Mouse (Mus musculus): ENCODE results near the gene Kat5. TPM values are rescaled to one million over a fixed set of nuclear protein-coding genes. Genes with fewer than 3 reads are reported as not detected.

Gene Kat5
- polyA plus RNA-seq, 1 experiment from 2014 or later: 37.4 TPM

DNA sequence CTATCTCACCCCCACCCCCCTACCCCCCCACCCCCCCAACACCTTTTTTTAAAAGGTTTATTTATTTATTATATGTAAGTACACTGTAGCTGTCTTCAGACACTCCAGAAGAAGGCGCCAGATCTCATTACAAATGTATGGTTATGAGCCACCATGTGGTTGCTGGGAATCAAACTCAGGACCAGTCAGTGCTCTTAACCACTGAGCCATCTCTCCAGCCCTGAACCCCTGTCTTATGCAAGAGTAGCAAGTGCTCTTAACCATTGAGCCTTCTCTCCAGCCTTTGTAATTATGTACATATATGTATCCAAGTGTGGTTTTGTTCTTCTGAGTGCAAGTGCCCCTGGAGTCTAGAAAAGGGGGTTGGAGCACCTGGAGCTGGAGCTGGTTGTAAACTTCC lies 1.9 kb upstream of the Kat5 start:
- Histone ChIP-seq H3K4me3 (ENCODE audit: low read depth, low read length) (no peak overlapping the region), H3K4me1 (replicated peaks; ENCODE audit: control insufficient read depth, insufficient read depth, low read length) (no peaks in the 10 kb centered on the region; the same call in 1 of the 2 replicates)
- no peak for ATAC-seq

DNA sequence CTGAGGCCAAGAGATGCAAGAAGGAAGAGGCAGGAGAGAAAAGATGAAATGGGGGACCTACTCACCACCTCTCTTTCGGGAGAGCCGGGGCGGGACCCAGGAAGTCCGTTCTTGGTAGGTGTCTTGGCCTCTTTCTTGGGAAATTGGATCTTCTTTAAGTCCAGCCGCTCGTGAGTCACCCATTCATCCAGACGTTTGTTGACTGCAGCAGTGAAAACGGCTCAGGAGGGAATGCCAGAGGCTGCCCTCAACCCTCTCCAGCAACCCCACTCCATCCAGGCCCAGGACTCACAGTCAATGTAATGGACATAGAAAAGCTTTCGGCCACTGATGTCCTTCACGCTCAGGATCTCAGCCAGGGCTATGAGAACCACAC lies 878 bp downstream of the Kat5 start:
- no peaks in the 10 kb centered on the region for H3K9me3 ChIP-seq (ENCODE audit: control insufficient read depth)
- no peak overlapping the region for H3K27ac ChIP-seq (ENCODE audit: low read depth, low read length)
- H3K4me1 ChIP-seq (replicated peaks; ENCODE audit: control insufficient read depth, insufficient read depth, low read length): no peaks in the 10 kb centered on the region; the same call in 1 of the 2 replicates
- peak overlapping the region; percentile 66 for H3K4me3 ChIP-seq (ENCODE audit: low read depth, low read length)
- H3K27me3 ChIP-seq (replicated peaks; ENCODE audit: control insufficient read depth, insufficient read depth, low read length): no peaks in the 10 kb centered on the region
- H3K9ac ChIP-seq (ENCODE audit: low read depth, low read length): peak overlapping the region; percentile 72
- ATAC-seq: no peak
- no peak for TF ChIP-seq CTCF (IDR thresholded peaks at IDR 0.05; ENCODE audit: low read depth)
- H3K4me2 ChIP-seq (replicated peaks; ENCODE audit: low read depth): peak overlapping the region; percentile 64
- peaks cover 48% of the 10 kb centered on the region for H3K36me3 ChIP-seq (ENCODE audit: control insufficient read depth, insufficient read depth)
- 49% methylated on average over 10 of the region's 10 CpGs for WGBS

More for the DNA sequence above, 1.9 kb upstream of the Kat5 start:
- H3K9me3 ChIP-seq (ENCODE audit: control insufficient read depth): no peaks in the 10 kb centered on the region
- peaks cover 20% of the 10 kb centered on the region for H3K36me3 ChIP-seq (ENCODE audit: control insufficient read depth, insufficient read depth)
- H3K4me2 ChIP-seq (replicated peaks; ENCODE audit: low read depth): no peak overlapping the region
- no peak for TF ChIP-seq CTCF (IDR thresholded peaks at IDR 0.05; ENCODE audit: low read depth)
- WGBS: 90% methylated on average over 1 of the region's 1 CpGs
- H3K27ac ChIP-seq (ENCODE audit: low read depth, low read length): no peak overlapping the region
- H3K27me3 ChIP-seq (replicated peaks; ENCODE audit: control insufficient read depth, insufficient read depth, low read length): no peaks in the 10 kb centered on the region
- no peak overlapping the region for H3K9ac ChIP-seq (ENCODE audit: low read depth, low read length)

DNA sequence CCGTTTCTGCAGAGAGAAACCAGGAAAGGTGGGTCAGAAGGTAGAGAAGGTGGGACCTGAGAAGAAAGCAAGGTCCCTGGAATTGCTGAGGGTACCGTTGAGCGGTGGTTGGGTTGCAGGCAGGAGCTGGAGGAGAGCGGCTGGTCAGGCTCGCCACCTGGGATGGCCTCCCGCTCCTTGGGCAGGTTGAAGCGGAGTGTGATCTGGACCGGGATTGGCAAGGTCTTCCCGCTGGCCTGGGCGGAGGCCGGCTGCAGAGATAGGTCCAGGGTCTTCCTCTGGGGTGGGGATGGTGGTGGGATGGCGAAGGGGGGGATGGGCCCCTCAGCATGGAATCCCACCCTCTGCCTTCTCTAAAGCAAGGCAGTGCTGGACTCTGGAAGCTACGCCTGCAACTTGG lies 1.3 kb downstream of the Kat5 start:
- H3K4me1 ChIP-seq (replicated peaks; ENCODE audit: control insufficient read depth, insufficient read depth, low read length): no peaks in the 10 kb centered on the region; the same call in 1 of the 2 replicates
- H3K27me3 ChIP-seq (replicated peaks; ENCODE audit: control insufficient read depth, insufficient read depth, low read length): no peaks in the 10 kb centered on the region
- ATAC-seq: no peak
- H3K9me3 ChIP-seq (ENCODE audit: control insufficient read depth): no peaks in the 10 kb centered on the region
- 95% methylated on average over 13 of the region's 13 CpGs for WGBS
- H3K9ac ChIP-seq (ENCODE audit: low read depth, low read length): 0 out of 2 replicates have a peak overlapping the region, but pooled peaks have one; percentile 72
- no peak for TF ChIP-seq CTCF (IDR thresholded peaks at IDR 0.05; ENCODE audit: low read depth)
- H3K4me3 ChIP-seq (ENCODE audit: low read depth, low read length): no peak overlapping the region
- H3K36me3 ChIP-seq (ENCODE audit: control insufficient read depth, insufficient read depth): peaks cover 52% of the 10 kb centered on the region
- peak overlapping the region; percentile 64 for H3K4me2 ChIP-seq (replicated peaks; ENCODE audit: low read depth)
- H3K27ac ChIP-seq (ENCODE audit: low read depth, low read length): no peak overlapping the region

DNA sequence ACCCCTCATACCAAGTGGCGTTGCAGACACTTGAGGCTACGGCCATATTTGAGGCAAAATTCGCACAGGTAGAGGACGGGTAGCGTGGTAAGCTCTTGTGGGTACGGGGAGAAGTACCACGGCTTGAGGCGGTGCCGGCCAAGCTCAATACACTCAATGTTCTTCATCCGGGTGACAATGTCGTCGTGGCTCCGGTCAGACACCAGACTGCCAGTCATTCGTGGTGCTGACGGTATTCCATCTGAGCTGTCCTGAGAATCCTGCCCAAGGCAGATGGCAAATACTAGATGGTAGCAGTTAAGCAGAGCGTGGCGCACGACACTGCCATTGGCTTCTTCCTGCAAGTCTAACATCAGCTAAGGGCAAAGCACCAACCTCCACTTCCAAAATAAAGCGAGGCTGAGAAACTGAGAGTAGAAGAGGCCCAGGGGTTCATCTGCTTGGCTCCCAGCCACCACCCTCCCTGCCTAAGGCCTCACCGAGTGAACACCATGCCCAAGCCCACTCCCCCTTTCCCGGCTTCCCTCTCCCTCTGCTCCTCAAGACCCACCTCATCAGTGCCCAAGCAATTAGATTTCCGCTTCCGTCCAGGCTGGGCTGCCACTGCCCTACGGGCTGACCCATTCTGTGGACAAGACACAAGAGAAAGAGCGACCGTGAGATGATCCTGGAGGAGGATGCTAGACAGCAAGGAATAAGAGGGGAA lies 2.2 kb downstream of the Kat5 start:
- Histone ChIP-seq H3K36me3 (ENCODE audit: control insufficient read depth, insufficient read depth) (peaks cover 60% of the 10 kb centered on the region), H3K9ac (ENCODE audit: low read depth, low read length) (no peak overlapping the region), H3K4me1 (replicated peaks; ENCODE audit: control insufficient read depth, insufficient read depth, low read length) (no peaks in the 10 kb centered on the region; the same call in 1 of the 2 replicates), H3K27ac (ENCODE audit: low read depth, low read length) (no peak overlapping the region), H3K27me3 (replicated peaks; ENCODE audit: control insufficient read depth, insufficient read depth, low read length) (no peaks in the 10 kb centered on the region), H3K4me2 (replicated peaks; ENCODE audit: low read depth) (no peak overlapping the region), H3K4me3 (ENCODE audit: low read depth, low read length) (no peak overlapping the region), H3K9me3 (ENCODE audit: control insufficient read depth) (no peaks in the 10 kb centered on the region)
- 93% methylated on average over 26 of the region's 26 CpGs for WGBS
- no peak for ATAC-seq
- TF ChIP-seq CTCF (IDR thresholded peaks at IDR 0.05; ENCODE audit: low read depth): no peak

DNA sequence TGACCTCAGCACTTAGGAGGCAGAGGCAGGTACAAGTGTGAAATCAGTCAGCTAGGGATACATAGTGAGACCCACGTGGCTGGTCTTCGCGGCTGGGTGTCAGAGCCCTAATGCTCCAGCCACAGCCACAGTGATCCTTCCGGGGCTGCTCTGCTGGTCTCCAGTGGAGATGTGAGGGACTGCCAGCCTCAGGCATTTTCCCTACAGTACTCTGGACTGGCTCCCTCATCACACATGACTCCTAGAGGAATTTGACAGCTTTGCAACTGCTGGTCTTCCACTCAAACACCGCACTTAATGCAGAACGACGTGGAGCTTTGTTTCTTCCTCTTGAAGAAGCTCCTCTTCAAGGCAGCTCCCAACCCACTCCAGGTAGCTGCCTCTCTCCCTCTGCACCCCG lies 3.8 kb downstream of the Kat5 start:
- Histone ChIP-seq H3K4me1 (replicated peaks; ENCODE audit: control insufficient read depth, insufficient read depth, low read length) (no peaks in the 10 kb centered on the region; the same call in none of the 2 replicates), H3K4me2 (replicated peaks; ENCODE audit: low read depth) (no peak overlapping the region), H3K4me3 (ENCODE audit: low read depth, low read length) (no peak overlapping the region), H3K36me3 (ENCODE audit: control insufficient read depth, insufficient read depth) (peaks cover 60% of the 10 kb centered on the region), H3K27ac (ENCODE audit: low read depth, low read length) (no peak overlapping the region), H3K9ac (ENCODE audit: low read depth, low read length) (no peak overlapping the region), H3K9me3 (ENCODE audit: control insufficient read depth) (no peaks in the 10 kb centered on the region), H3K27me3 (replicated peaks; ENCODE audit: control insufficient read depth, insufficient read depth, low read length) (no peaks in the 10 kb centered on the region)
- WGBS: 82% methylated on average over 8 of the region's 8 CpGs
- ATAC-seq: no peak
- no peak for TF ChIP-seq CTCF (IDR thresholded peaks at IDR 0.05; ENCODE audit: low read depth)

DNA sequence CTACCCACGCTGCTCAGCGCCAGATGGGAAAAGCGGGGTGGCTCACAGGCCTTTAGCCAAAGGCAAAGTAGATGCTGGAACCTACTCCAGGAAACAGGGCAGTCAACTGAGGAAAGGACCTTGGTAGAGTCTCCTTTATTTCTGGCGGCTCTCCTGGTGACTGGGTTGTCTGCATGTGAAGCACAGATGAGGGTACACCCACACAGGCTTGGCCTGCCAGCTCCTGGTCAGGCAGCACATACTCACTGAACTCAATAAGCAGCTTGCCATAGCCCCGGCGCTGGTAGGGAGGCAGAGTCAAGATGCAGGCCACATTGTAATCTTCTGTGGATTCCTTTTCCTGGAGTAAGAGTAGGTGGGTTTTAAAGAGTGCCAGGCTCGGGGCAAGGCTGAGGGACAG lies 4.9 kb downstream of the Kat5 start:
- H3K9ac ChIP-seq (ENCODE audit: low read depth, low read length): no peak overlapping the region
- peaks cover 60% of the 10 kb centered on the region for H3K36me3 ChIP-seq (ENCODE audit: control insufficient read depth, insufficient read depth)
- no peaks in the 10 kb centered on the region for H3K9me3 ChIP-seq (ENCODE audit: control insufficient read depth)
- no peak for TF ChIP-seq CTCF (IDR thresholded peaks at IDR 0.05; ENCODE audit: low read depth)
- no peak overlapping the region for H3K27ac ChIP-seq (ENCODE audit: low read depth, low read length)
- H3K4me1 ChIP-seq (replicated peaks; ENCODE audit: control insufficient read depth, insufficient read depth, low read length): no peaks in the 10 kb centered on the region; the same call in 1 of the 2 replicates
- no peak for ATAC-seq
- H3K4me2 ChIP-seq (replicated peaks; ENCODE audit: low read depth): no peak overlapping the region
- WGBS: 91% methylated on average over 7 of the region's 7 CpGs
- no peaks in the 10 kb centered on the region for H3K27me3 ChIP-seq (replicated peaks; ENCODE audit: control insufficient read depth, insufficient read depth, low read length)
- H3K4me3 ChIP-seq (ENCODE audit: low read depth, low read length): no peak overlapping the region
